ENCODE assay signal across 11 mouse cellular contexts in the genomic region with DNA sequence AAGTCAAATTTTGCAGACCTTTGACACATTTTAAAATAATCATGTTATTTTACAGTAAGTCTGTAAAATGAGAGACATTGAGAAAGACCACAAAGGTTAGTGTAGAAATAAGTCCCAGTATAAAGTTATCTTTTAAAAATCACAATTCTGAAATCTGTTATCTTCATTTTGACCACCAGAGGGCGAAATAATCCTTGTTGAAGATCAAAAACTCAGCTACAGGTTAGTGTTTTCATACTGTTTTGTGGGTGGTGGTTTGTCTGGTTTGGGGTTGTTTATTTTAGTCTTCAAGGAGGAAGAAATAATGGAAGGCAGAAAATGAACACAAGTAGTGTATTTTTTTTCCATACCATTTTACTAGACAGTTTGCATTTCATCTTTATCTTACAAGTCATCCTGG.
A peak's percentile ranks its signal among the peaks of the same experiment; 100 is the strongest.
DNase-seq lines count a peak whose midpoint lies in the region; ATAC-seq and TF ChIP-seq lines count a peak whose summit lies in the region.
"Had no signal": no experiment of that assay in that cellular context is flagged by ENCODE, and none has a peak within 500 bp of the region (broad histone marks: within the 10 kb centered on the region; RNA-seq: fewer than 3 reads in every experiment).

No protein-coding gene starts in this region.

- 0% methylated on average over 1 of the region's 1 CpGs for WGBS in kidney, postnatal 0 days
- whole genome bisulfite sequencing in kidney, embryonic 15.5 days = 0% methylated on average over 1 of the region's 1 CpGs

- in situ Hi-C loops in Patski (cut with MboI; ENCODE audit: low pct_unique_long_range_greater_than_20kb) = loop anchor here (10.0 kb wide), 1 partner anchor 119 kb away; no protein-coding TSS in a partner anchor

- H3K9ac ChIP-seq in kidney, postnatal 0 days (ENCODE audit: low read depth, low read length) = no peak overlapping the region
- H3K9ac ChIP-seq in kidney, embryonic 15.5 days = no peak overlapping the region
- H3K9ac ChIP-seq: hindbrain, embryonic 15.5 days; stomach, embryonic 15.5 days had no signal

- H3K36me3 ChIP-seq in kidney, postnatal 0 days (ENCODE audit: insufficient read depth, low read length) = no peaks in the 10 kb centered on the region
- H3K36me3 ChIP-seq in kidney, embryonic 15.5 days = no peaks in the 10 kb centered on the region
- H3K36me3 ChIP-seq: hindbrain, embryonic 15.5 days; stomach, embryonic 15.5 days had no signal

- H3K4me2 ChIP-seq in kidney, postnatal 0 days (ENCODE audit: low read length) = no peak overlapping the region
- no peak overlapping the region for H3K4me2 ChIP-seq in kidney, embryonic 15.5 days
- H3K4me2 ChIP-seq: hindbrain, embryonic 15.5 days; stomach, embryonic 15.5 days had no signal

- ATAC-seq in kidney, postnatal 0 days (replicated peaks; ENCODE audit: low FRiP score, low read depth) = no peak
- no peak for ATAC-seq in kidney, embryonic 15.5 days (replicated peaks; ENCODE audit: low FRiP score)
- ATAC-seq in Patski = no peak

- POLR2A ChIA-PET in Patski (lab: Charles Lee) = interaction anchor here (0.6 kb wide), 1 partner anchor 326 kb away, joined by 3 read pairs; no protein-coding TSS in a partner anchor

- no peak overlapping the region for H3K27ac ChIP-seq in kidney, postnatal 0 days
- H3K27ac ChIP-seq in kidney, embryonic 15.5 days = no peak overlapping the region
- H3K27ac ChIP-seq: hindbrain, embryonic 15.5 days; macrophage; stomach, embryonic 15.5 days had no signal

- H3K4me3 ChIP-seq in kidney, postnatal 0 days (replicated peaks; ENCODE audit: low read depth, low read length) = no peak overlapping the region
- H3K4me3 ChIP-seq in kidney, embryonic 15.5 days (replicated peaks) = no peak overlapping the region
- H3K4me3 ChIP-seq: hindbrain, embryonic 15.5 days; stomach, embryonic 15.5 days had no signal

- H3K9me3 ChIP-seq in kidney, postnatal 0 days (replicated peaks; ENCODE audit: low read length) = no peaks in the 10 kb centered on the region
- H3K9me3 ChIP-seq in kidney, embryonic 15.5 days (replicated peaks) = no peaks in the 10 kb centered on the region
- H3K9me3 ChIP-seq: hindbrain, embryonic 15.5 days; stomach, embryonic 15.5 days had no signal

- no peaks in the 10 kb centered on the region for H3K4me1 ChIP-seq in kidney, postnatal 0 days (replicated peaks; ENCODE audit: insufficient read depth, low read length)
- H3K4me1 ChIP-seq in kidney, embryonic 15.5 days = peaks cover 12% of the 10 kb centered on the region
- H3K4me1 ChIP-seq: hindbrain, embryonic 15.5 days; stomach, embryonic 15.5 days had no signal

- DNase-seq in kidney, postnatal 0 days (ENCODE audit: low spot score) = peak; percentile 70
- peak; percentile 69 for DNase-seq in CD4-positive helper T cell, adult 2 months (ENCODE audit: low read depth, low spot score)
- DNase-seq in Patski (ENCODE audit: low read depth, low spot score) = peak; percentile 7
- peak; percentile 84 for DNase-seq in induced T-regulatory cell, adult 2 months (ENCODE audit: low read depth)
- DNase-seq in cerebellum, adult 9-11 months = no peak
- DNase-seq in spleen, adult 12 weeks (ENCODE audit: low spot score) = no peak
- no peak for DNase-seq in heart, adult 9 months (ENCODE audit: low spot score in 2 of 2)

- CTCF ChIA-PET in Patski (lab: Charles Lee) = interaction anchor here (1.0 to 1.3 kb wide), 2 partner anchors 189 to 226 kb away, joined by 3 read pairs; no protein-coding TSS in a partner anchor

- peak; percentile 80 for TF ChIP-seq CTCF in kidney, postnatal 0 days (IDR thresholded peaks at IDR 0.05; ENCODE audit: low read depth)
- peak; percentile 49 for TF ChIP-seq CTCF in Patski (IDR thresholded peaks at IDR 0.05)

- no peaks in the 10 kb centered on the region for H3K27me3 ChIP-seq in kidney, postnatal 0 days (ENCODE audit: insufficient read depth, low read length)
- no peaks in the 10 kb centered on the region for H3K27me3 ChIP-seq in kidney, embryonic 15.5 days
- no peaks in the 10 kb centered on the region for H3K27me3 ChIP-seq in Patski
- H3K27me3 ChIP-seq: hindbrain, embryonic 15.5 days; stomach, embryonic 15.5 days had no signal

Comparison
In these comparisons a context has a peak if more than half of its experiments do, and no peak if none do; other contexts are left out.
1. DNase-seq: peak in kidney, postnatal 0 days (single experiment), CD4-positive helper T cell, adult 2 months (single experiment), Patski (single experiment) and induced T-regulatory cell, adult 2 months (single experiment); none in cerebellum, adult 9-11 months (single experiment), spleen, adult 12 weeks (single experiment) and heart, adult 9 months (0 of 2).